Mouse (Mus musculus): Measurements from ENCODE around the gene Hist1h1e.

DNA sequence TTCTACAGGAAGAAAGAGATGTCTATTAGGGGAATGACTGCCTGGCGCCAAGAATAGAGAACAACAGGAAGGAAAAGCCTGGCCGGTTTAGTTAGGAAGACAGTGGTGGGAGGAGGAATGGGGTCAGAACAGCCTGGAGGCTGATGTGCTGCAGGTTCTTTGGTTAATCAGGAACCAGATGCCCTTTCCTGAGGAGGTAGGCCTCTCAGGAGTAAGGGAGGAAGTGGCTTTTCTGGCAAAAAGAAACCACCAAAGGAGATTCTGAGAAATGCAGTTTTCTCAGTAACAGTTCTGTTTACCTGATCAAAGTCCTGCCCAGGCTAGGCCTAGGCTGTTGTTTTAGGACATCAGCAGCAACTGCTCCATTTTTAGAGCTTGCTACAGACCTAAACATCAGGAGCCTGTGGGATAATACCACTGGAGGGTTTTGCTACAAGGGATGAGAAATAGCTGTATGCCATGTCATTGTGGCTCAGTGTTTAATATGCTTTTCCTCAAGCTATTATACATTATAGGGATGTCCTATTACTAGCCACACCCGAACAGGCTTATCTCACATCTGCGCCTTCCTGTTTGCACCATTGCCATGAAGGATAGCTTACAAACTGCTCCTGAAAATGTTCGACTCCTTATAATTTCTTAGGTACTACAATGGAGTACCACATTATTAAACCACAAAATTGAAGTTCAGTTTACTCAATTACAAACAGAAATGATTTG, 29.1 kb downstream of the Hist1h1e start:
- TF ChIP-seq CTCF (IDR thresholded peaks at IDR 0.05; ENCODE audit: control insufficient read depth, insufficient read depth, insufficient read length) = no peak
- TF ChIP-seq MYOD1 (IDR thresholded peaks at IDR 0.05; ENCODE audit: control insufficient read depth, insufficient read length, low read depth) = no peak
- no peak for TF ChIP-seq CEBPB (IDR thresholded peaks at IDR 0.05; ENCODE audit: low read depth)
- TF ChIP-seq USF1 (IDR thresholded peaks at IDR 0.05; ENCODE audit: low read depth) = no peak
- TF ChIP-seq FOSL1 (IDR thresholded peaks at IDR 0.05; ENCODE audit: insufficient read depth, low read length, poor library complexity, severe bottlenecking) = no peak
- no peak for TF ChIP-seq MAX (IDR thresholded peaks at IDR 0.05)
- TF ChIP-seq MYOG (IDR thresholded peaks at IDR 0.05; ENCODE audit: control insufficient read depth, extremely low read depth, insufficient read length) = no peak

Measured in C2C12 (cell line).